Mouse (Mus musculus) midbrain, embryonic 14.5 days (tissue): ENCODE results near the gene Rcor1. TPM values are rescaled to one million over a fixed set of nuclear protein-coding genes. Genes with fewer than 3 reads are reported as not detected.
A peak's percentile ranks its signal among the peaks of the same experiment; 100 is the strongest.
"Not testable (repeated sequence)": the region's sequence is repeated elsewhere in the genome, so short reads cannot be mapped to it uniquely, and the experiment has no call there.

Experiments
- ATAC-seq: fragments of 200-750 bp; cut with Nextera tagmentation; 2 replicates; pipeline ENCODE4 v1.8.0; 2017; ENCODE audit warnings: moderate number of reproducible peaks, moderate library complexity; ENCODE audit not compliant: low FRiP score, low TSS enrichment
- DNase-seq: peaks from one replicate; pipeline ENCODE4 v3.0.0-alpha.2; 2015
- H3K27ac ChIP-seq: fragments of 300-500 bp; sonication (generic); replicated peaks from 2 replicates; pipeline ENCODE4 v1.5.1; 2014; ENCODE audit warnings: mild to moderate bottlenecking, low read depth, low read length, moderate library complexity
- H3K27me3 ChIP-seq: fragments of 300-500 bp; sonication (generic); 2 replicates; pipeline ENCODE4 v1.6.1; 2014; ENCODE audit warnings: low read length, control low read depth, mixed read lengths; ENCODE audit not compliant: control insufficient read depth, insufficient read depth
- H3K36me3 ChIP-seq: fragments of 300-500 bp; sonication (generic); 2 replicates; pipeline ENCODE4 v1.6.1; 2014; ENCODE audit warnings: low read length, control low read depth; ENCODE audit not compliant: control insufficient read depth, insufficient read depth
- H3K4me1 ChIP-seq: fragments of 300-500 bp; sonication (generic); 2 replicates; pipeline ENCODE4 v1.6.1; 2014; ENCODE audit warnings: mild to moderate bottlenecking, antibody characterized with exemption, low read length, control low read depth; ENCODE audit not compliant: control insufficient read depth, insufficient read depth
- H3K4me2 ChIP-seq: fragments of 300-500 bp; sonication (generic); 2 replicates; pipeline ENCODE4 v1.6.1; 2014; ENCODE audit warnings: mild to moderate bottlenecking, low read length, moderate library complexity
- H3K4me3 ChIP-seq: fragments of 300-500 bp; sonication (generic); replicated peaks from 2 replicates; pipeline ENCODE4 v1.5.1; 2014; ENCODE audit warnings: low read depth, low read length
- H3K9ac ChIP-seq: fragments of 300-500 bp; sonication (generic); replicated peaks from 2 replicates; pipeline ENCODE4 v1.6.1; 2014; ENCODE audit warnings: mild to moderate bottlenecking, low read length, moderate library complexity
- H3K9me3 ChIP-seq: fragments of 300-500 bp; sonication (generic); 2 replicates; pipeline ENCODE4 v1.6.1; 2016; ENCODE audit warnings: low read length, control low read depth, mixed read lengths; ENCODE audit not compliant: control insufficient read depth
- WGBS: fragments of 180-500 bp; shearing (Covaris S2); extraction: QIAGEN DNeasy Blood & Tissue Kit; methylation state at CpG from one replicate; pipeline ENCODE4 v1.1.7; 2014; 5-methylcytosine and 5-hydroxymethylcytosine counted together
- polyA plus RNA-seq: library from polyadenylated mRNA; unstranded; fragments of >200 nt; fragmentation: Nextera tagmentation; extraction: Ambion mirVana; gene quantifications from 2 replicates; pipeline ENCODE4 v1.2.1, GENCODE M21; 2014

Gene Rcor1
- polyA plus RNA-seq, 1 experiment from 2014 or later = 7.6 TPM

DNA sequence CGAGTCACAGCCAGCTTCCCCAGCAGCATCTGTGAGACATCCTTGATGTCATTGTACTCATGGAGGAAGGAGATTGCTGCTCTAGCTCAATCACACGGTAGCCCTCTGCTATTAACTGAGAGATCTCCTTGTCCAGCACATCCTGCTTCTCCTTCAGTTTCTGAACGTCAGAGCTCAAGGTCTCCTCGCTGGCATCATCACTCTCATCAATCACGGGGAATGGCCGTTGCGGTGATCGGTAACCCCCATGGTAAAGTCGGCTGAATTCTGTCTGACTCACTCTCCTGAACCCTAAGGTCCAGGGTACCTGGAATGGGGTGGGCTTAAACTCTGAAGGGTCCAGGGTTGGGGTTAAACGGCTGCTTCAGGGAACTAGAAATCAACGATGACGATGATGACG is 28.7 kb downstream of the Rcor1 start:
- H3K27ac ChIP-seq = no peak overlapping the region
- no peak overlapping the region for H3K4me2 ChIP-seq
- DNase-seq (no peak), ATAC-seq (no peak)
- 95% methylated on average over 13 of the region's 13 CpGs for WGBS
- no peak overlapping the region for H3K4me3 ChIP-seq
- no peaks in the 10 kb centered on the region for H3K4me1 ChIP-seq
- no peaks in the 10 kb centered on the region for H3K9me3 ChIP-seq
- no peaks in the 10 kb centered on the region for H3K36me3 ChIP-seq
- no peak overlapping the region for H3K9ac ChIP-seq
- H3K27me3 ChIP-seq = no peaks in the 10 kb centered on the region

GRCm38 (mm10) chr12:111069299-111069698 is 30.1 kb downstream of the Rcor1 start:
- not testable (repeated sequence) for H3K4me2 ChIP-seq, H3K27me3 ChIP-seq, H3K9ac ChIP-seq, H3K4me3 ChIP-seq, ATAC-seq, DNase-seq, H3K27ac ChIP-seq, H3K4me1 ChIP-seq, H3K9me3 ChIP-seq, H3K36me3 ChIP-seq

DNA sequence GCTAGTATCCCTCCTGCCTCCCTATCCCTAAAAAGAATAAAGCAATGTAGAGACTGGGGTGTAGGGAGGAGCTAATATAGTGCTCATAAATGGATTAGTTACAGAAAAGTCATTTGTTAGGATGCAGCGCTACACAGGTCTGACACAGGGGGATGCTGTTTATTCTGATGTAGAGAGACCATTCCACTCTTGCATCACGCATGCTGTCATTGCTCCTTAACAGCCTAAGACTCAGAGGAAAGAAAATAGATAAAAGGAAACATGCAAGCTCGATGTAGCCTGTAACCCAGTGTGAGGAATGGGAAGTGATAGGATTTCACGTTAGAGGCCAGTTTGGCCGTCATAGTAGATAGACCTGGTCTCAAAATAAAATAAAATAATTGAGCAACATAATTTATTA is 31.9 kb downstream of the Rcor1 start:
- no peak overlapping the region for H3K27ac ChIP-seq
- H3K27me3 ChIP-seq = no peaks in the 10 kb centered on the region
- no peak overlapping the region for H3K9ac ChIP-seq
- H3K36me3 ChIP-seq = no peaks in the 10 kb centered on the region
- H3K4me2 ChIP-seq = no peak overlapping the region
- no peak for DNase-seq
- H3K4me1 ChIP-seq = no peaks in the 10 kb centered on the region
- whole genome bisulfite sequencing = 80% methylated on average over 5 of the region's 5 CpGs
- no peak overlapping the region for H3K4me3 ChIP-seq
- no peaks in the 10 kb centered on the region for H3K9me3 ChIP-seq
- no peak for ATAC-seq

DNA sequence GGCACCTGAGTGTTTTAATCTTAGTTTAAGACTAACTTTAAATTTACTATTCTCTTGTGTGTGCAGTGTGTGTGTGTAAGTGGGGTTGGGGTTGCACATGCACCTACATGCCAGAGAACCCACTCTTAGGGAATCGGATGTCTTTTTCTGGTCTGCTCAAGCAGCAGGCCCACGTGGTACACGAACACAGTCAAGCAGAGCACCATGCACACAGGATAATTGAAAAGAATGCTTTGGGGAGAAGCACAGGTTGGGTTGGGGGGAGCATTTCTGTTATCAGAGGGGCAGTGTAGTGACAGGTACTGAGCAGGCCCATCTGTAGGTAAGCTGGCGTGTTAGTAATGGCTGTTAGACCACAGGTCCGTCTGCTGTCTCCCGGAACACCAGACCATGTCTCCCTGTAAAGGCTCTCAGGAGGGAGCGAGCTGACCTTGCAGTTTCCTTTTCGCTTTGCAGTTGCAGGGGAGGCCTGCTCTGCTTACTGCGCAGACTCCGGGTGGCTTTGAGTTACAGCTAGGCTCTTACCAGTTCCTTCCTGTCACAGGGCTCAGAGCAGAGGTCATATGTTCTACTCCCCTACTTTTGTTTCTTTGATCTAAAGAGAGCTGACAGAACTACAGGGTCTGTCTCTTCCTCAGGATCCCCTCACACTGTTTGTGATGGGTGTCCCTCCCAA is 32.5 kb downstream of the Rcor1 start:
- 88% methylated on average over 10 of the region's 10 CpGs for WGBS
- Histone ChIP-seq H3K9ac (0 out of 2 replicates have a peak overlapping the region, but pooled peaks have one; percentile 7), H3K9me3 (no peaks in the 10 kb centered on the region), H3K4me2 (no peak overlapping the region), H3K36me3 (no peaks in the 10 kb centered on the region), H3K27me3 (no peaks in the 10 kb centered on the region), H3K4me3 (no peak overlapping the region), H3K4me1 (no peaks in the 10 kb centered on the region), H3K27ac (peak overlapping the region; percentile 32; the same call in 1 of the 2 replicates)
- ATAC-seq (no peak), DNase-seq (no peak)

- DNase-seq (no peak), ATAC-seq (no peak)
- no peak overlapping the region for H3K9ac ChIP-seq
- no peak overlapping the region for H3K4me2 ChIP-seq
- no peaks in the 10 kb centered on the region for H3K4me1 ChIP-seq
- H3K4me3 ChIP-seq = no peak overlapping the region
- H3K27ac ChIP-seq = no peak overlapping the region
- no peaks in the 10 kb centered on the region for H3K9me3 ChIP-seq
- 86% methylated on average over 12 of the region's 12 CpGs for WGBS
- no peaks in the 10 kb centered on the region for H3K27me3 ChIP-seq
- H3K36me3 ChIP-seq = 0 out of 2 replicates have a peak, but pooled peaks cover 2% of the 10 kb centered on the region
Measured at GRCm38 (mm10) chr12:111076385-111076965, 37.3 kb downstream of the Rcor1 start.

DNA sequence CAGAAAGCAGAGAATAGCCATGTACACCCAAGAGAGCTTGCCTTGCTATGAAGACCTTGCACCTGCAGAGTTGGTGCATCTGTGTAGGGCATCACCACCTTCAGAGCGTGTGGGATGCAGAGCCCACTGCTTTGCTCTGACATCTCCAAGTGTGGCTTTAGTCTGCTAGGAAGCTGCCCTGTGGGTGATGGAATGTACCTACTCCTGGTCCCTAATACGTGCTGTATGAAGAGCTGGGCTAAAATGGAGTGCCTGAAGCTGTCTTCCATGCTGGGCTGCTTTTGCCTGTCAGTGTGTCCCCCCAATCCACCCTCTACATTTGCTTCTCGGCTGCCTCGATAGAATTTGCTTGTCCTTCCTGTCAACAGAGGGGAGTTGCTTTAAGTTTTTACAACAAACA is 46.4 kb downstream of the Rcor1 start:
- H3K9me3 ChIP-seq = no peaks in the 10 kb centered on the region
- no peak overlapping the region for H3K4me2 ChIP-seq
- no peaks in the 10 kb centered on the region for H3K27me3 ChIP-seq
- no peak overlapping the region for H3K9ac ChIP-seq
- DNase-seq (no peak), ATAC-seq (no peak)
- WGBS = 91% methylated on average over 4 of the region's 4 CpGs
- H3K4me1 ChIP-seq = peaks cover 12% of the 10 kb centered on the region; the same call in 1 of the 2 replicates
- peaks cover 12% of the 10 kb centered on the region; the same call in 1 of the 2 replicates for H3K36me3 ChIP-seq
- no peak overlapping the region for H3K27ac ChIP-seq
- H3K4me3 ChIP-seq = no peak overlapping the region

DNA sequence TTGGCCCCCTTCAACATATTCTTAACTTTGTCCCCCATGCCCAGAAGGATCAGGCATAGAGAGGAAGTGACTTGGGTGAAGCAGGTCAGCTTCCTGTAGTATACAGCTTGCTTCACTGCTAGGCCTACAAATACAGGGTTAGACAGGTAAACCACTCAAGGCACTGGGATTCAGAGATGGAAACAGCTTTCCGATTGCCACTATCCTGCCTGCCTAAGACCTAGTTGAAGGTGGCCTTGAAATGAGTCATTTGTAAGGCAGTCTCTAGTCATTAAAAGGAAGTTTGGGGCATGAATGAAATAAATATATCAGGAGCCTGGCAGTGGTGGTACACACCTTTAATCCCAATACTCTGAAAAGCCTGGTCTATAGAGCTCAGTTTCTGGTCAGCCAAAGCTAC is 47.9 kb downstream of the Rcor1 start:
- Histone ChIP-seq H3K27ac (no peak overlapping the region), H3K9me3 (no peaks in the 10 kb centered on the region), H3K4me1 (peaks cover 12% of the 10 kb centered on the region; the same call in 1 of the 2 replicates), H3K4me2 (no peak overlapping the region), H3K27me3 (no peaks in the 10 kb centered on the region), H3K9ac (no peak overlapping the region), H3K36me3 (peaks cover 12% of the 10 kb centered on the region; the same call in 1 of the 2 replicates), H3K4me3 (no peak overlapping the region)
- no peak for ATAC-seq
- no peak for DNase-seq
- WGBS = 98% methylated on average over 1 of the region's 1 CpGs

- no peaks in the 10 kb centered on the region for H3K9me3 ChIP-seq
- no peak overlapping the region for H3K9ac ChIP-seq
- H3K27me3 ChIP-seq = no peaks in the 10 kb centered on the region
- no peak overlapping the region for H3K4me3 ChIP-seq
- 24% methylated on average over 5 of the region's 5 CpGs for WGBS
- no peak overlapping the region for H3K4me2 ChIP-seq
- DNase-seq = peak; percentile 92
- no peak overlapping the region for H3K27ac ChIP-seq
- no peak for ATAC-seq
- peaks cover 12% of the 10 kb centered on the region; the same call in 1 of the 2 replicates for H3K4me1 ChIP-seq
- H3K36me3 ChIP-seq = peaks cover 8% of the 10 kb centered on the region; the same call in 1 of the 2 replicates
Measured at GRCm38 (mm10) chr12:111088186-111088585, 49.0 kb downstream of the Rcor1 start.

- H3K27me3 ChIP-seq = no peaks in the 10 kb centered on the region
- peaks cover 12% of the 10 kb centered on the region; the same call in 1 of the 2 replicates for H3K4me1 ChIP-seq
- no peak overlapping the region for H3K9ac ChIP-seq
- peaks cover 6% of the 10 kb centered on the region for H3K36me3 ChIP-seq
- no peak overlapping the region for H3K4me2 ChIP-seq
- 32% methylated on average over 3 of the region's 3 CpGs for WGBS
- no peaks in the 10 kb centered on the region for H3K9me3 ChIP-seq
- H3K27ac ChIP-seq = peak overlapping the region; percentile 63
- no peak overlapping the region for H3K4me3 ChIP-seq
- ATAC-seq (no peak), DNase-seq (peak; percentile 39)
Measured at GRCm38 (mm10) chr12:111088731-111089141, 49.6 kb downstream of the Rcor1 start.
